Mouse (Mus musculus): ENCODE measurements around the gene Foxp3. TPM values are rescaled to one million over a fixed set of nuclear protein-coding genes. Genes with fewer than 3 reads are reported as not detected.
A peak's percentile ranks its signal among the peaks of the same experiment; 100 is the strongest.

Foxp3 gene
- polyA plus RNA-seq, 1 experiment from 2014 or later = 0.58 TPM

DNA sequence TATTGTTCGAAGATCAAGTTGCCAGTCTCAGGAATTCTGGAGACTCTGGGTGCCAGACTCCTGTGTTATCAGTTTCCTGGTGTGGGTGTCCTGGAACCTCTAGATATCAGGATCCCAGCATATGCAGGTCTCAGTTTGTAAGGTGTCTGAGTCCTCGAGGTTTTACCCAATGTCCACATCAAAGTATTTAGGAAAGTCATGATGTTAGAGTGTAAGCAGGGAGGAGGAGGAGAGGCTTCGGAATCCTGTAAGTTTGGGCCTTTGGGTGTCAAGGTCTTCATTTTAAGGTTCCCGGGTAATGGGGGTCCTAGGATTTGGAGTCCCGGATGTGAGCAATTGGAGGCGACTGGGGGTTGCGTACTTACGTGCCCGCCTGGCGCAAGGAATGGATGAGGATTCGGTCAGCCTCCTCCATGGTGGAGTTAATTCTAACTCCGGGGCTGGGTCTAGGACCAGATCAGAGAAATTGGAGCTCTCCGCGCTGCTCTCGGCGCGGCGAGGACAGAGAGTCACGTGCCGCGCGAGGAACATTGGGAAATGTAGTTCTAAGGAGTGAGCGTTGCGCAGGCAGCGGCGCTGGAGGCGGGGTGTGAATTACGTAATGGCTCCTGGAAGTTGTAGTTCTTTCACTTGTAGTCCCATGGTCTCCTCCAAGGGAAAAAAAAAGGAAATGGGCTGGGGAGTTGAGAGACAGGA is 31.6 kb downstream of the Foxp3 start, which contains the start of gene Ccdc22:
Ccdc22 (minus strand) TSS at position 639 of the 696 bp plus-strand sequence.
- H3K9ac ChIP-seq (replicated peaks; ENCODE audit: low read length) = peak within 1 kb of the TSS; percentile 58
- ATAC-seq (ENCODE audit: low FRiP score, low TSS enrichment) = peak; percentile 85
- peak within 1 kb of the TSS; percentile 60; the same call in 1 of the 2 replicates for H3K27ac ChIP-seq (replicated peaks; ENCODE audit: low read depth, low read length)
- peak; percentile 93 for DNase-seq
- H3K9me3 ChIP-seq (ENCODE audit: control insufficient read depth, low read length) = no peaks in the 10 kb centered on the region
- H3K36me3 ChIP-seq (ENCODE audit: control insufficient read depth, insufficient read depth, low read length) = no peaks in the 10 kb centered on the region
- 22% methylated on average over 28 of the region's 28 CpGs for WGBS
- no peaks in the 10 kb centered on the region for H3K27me3 ChIP-seq (ENCODE audit: control insufficient read depth, insufficient read depth, low read length)
- H3K4me1 ChIP-seq (ENCODE audit: control insufficient read depth, insufficient read depth, low read length) = no peaks in the 10 kb centered on the region
- peak within 1 kb of the TSS; percentile 58 for H3K4me2 ChIP-seq (ENCODE audit: low read length)
- H3K4me3 ChIP-seq (replicated peaks; ENCODE audit: low read depth, low read length) = peak within 1 kb of the TSS; percentile 45

- Histone ChIP-seq H3K4me2 (ENCODE audit: low read length) (no peak overlapping the region), H3K9me3 (ENCODE audit: control insufficient read depth, low read length) (no peaks in the 10 kb centered on the region), H3K4me3 (replicated peaks; ENCODE audit: low read depth, low read length) (peak overlapping the region; percentile 45; the same call in 1 of the 2 replicates), H3K27ac (replicated peaks; ENCODE audit: low read depth, low read length) (no peak overlapping the region), H3K4me1 (ENCODE audit: control insufficient read depth, insufficient read depth, low read length) (no peaks in the 10 kb centered on the region), H3K36me3 (ENCODE audit: control insufficient read depth, insufficient read depth, low read length) (no peaks in the 10 kb centered on the region), H3K9ac (replicated peaks; ENCODE audit: low read length) (no peak overlapping the region), H3K27me3 (ENCODE audit: control insufficient read depth, insufficient read depth, low read length) (no peaks in the 10 kb centered on the region)
- WGBS = 52% methylated on average over 8 of the region's 8 CpGs
- ATAC-seq (ENCODE audit: low FRiP score, low TSS enrichment) (no peak), DNase-seq (no peak)
Observed at GRCm38 (mm10) chrX:7605575-7605941, 32.1 kb downstream of the Foxp3 start.

DNA sequence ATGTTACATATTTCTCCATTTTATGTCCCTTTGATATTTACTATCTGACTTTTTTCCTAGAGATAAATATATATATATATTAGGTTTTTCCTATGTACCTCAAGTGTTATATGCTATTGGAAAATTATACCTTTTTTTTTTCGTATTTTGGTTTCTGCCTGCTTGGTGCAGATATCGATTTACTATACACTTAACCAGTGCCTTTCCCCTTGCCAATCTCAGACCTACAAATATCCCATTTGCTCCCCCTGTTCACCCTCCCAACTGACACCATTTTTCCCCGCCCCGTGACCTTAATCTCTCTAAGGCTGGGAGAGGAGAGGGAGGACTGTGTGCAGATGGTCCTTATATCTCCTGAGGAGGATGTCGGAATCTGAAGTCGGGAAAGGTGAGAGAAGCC is 33.3 kb downstream of the Foxp3 start, which contains the start of gene Cacna1f:
Cacna1f (plus strand) TSS at position 301 of the 400 bp plus-strand sequence.
- no peaks in the 10 kb centered on the region for H3K4me1 ChIP-seq (ENCODE audit: control insufficient read depth, insufficient read depth, low read length)
- 86% methylated on average over 6 of the region's 6 CpGs for WGBS
- no peak within 1 kb of the TSS for H3K4me3 ChIP-seq (replicated peaks; ENCODE audit: low read depth, low read length)
- no peak for ATAC-seq (ENCODE audit: low FRiP score, low TSS enrichment)
- H3K9ac ChIP-seq (replicated peaks; ENCODE audit: low read length) = no peak within 1 kb of the TSS
- no peaks in the 10 kb centered on the region for H3K36me3 ChIP-seq (ENCODE audit: control insufficient read depth, insufficient read depth, low read length)
- H3K27ac ChIP-seq (replicated peaks; ENCODE audit: low read depth, low read length) = no peak within 1 kb of the TSS
- DNase-seq = no peak
- H3K9me3 ChIP-seq (ENCODE audit: control insufficient read depth, low read length) = no peaks in the 10 kb centered on the region
- H3K27me3 ChIP-seq (ENCODE audit: control insufficient read depth, insufficient read depth, low read length) = no peaks in the 10 kb centered on the region
- H3K4me2 ChIP-seq (ENCODE audit: low read length) = no peak within 1 kb of the TSS

DNA sequence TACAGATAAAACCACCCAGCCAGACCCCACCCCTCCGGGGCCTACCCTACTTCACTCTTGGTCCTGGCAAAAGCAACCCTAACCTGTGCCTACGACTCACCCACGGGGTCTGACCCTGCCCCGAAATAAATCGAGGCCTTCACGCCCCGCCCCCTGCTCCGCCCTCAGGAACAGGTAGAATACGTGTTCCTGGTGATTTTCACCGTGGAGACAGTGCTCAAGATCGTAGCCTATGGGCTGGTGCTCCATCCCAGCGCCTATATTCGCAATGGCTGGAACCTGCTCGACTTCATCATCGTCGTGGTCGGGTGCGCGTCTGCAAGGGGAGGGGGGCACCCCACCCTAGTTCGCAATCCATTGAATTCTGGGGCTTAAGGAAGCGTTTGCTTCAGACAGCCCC is 36.6 kb downstream of the Foxp3 start:
- Histone ChIP-seq H3K9ac (replicated peaks; ENCODE audit: low read length) (peak overlapping the region; percentile 61), H3K4me2 (ENCODE audit: low read length) (peak overlapping the region; percentile 62), H3K36me3 (ENCODE audit: control insufficient read depth, insufficient read depth, low read length) (no peaks in the 10 kb centered on the region), H3K4me3 (replicated peaks; ENCODE audit: low read depth, low read length) (peak overlapping the region; percentile 38), H3K4me1 (ENCODE audit: control insufficient read depth, insufficient read depth, low read length) (no peaks in the 10 kb centered on the region), H3K27ac (replicated peaks; ENCODE audit: low read depth, low read length) (no peak overlapping the region), H3K27me3 (ENCODE audit: control insufficient read depth, insufficient read depth, low read length) (no peaks in the 10 kb centered on the region), H3K9me3 (ENCODE audit: control insufficient read depth, low read length) (no peaks in the 10 kb centered on the region)
- ATAC-seq (ENCODE audit: low FRiP score, low TSS enrichment) (no peak), DNase-seq (peak; percentile 32)
- 19% methylated on average over 21 of the region's 21 CpGs for WGBS

- ATAC-seq (ENCODE audit: low FRiP score, low TSS enrichment) (peak; percentile 24), DNase-seq (peak; percentile 55)
- Histone ChIP-seq H3K4me2 (ENCODE audit: low read length) (peak overlapping the region; percentile 62), H3K9me3 (ENCODE audit: control insufficient read depth, low read length) (no peaks in the 10 kb centered on the region), H3K27me3 (ENCODE audit: control insufficient read depth, insufficient read depth, low read length) (no peaks in the 10 kb centered on the region), H3K9ac (replicated peaks; ENCODE audit: low read length) (peak overlapping the region; percentile 61), H3K4me1 (ENCODE audit: control insufficient read depth, insufficient read depth, low read length) (no peaks in the 10 kb centered on the region), H3K36me3 (ENCODE audit: control insufficient read depth, insufficient read depth, low read length) (no peaks in the 10 kb centered on the region), H3K27ac (replicated peaks; ENCODE audit: low read depth, low read length) (no peak overlapping the region), H3K4me3 (replicated peaks; ENCODE audit: low read depth, low read length) (peak overlapping the region; percentile 38)
- 21% methylated on average over 26 of the region's 26 CpGs for WGBS
Observed at GRCm38 (mm10) chrX:7610536-7611258, 37.3 kb downstream of the Foxp3 start.

GRCm38 (mm10) chrX:7617889-7618551 is 44.6 kb downstream of the Foxp3 start:
- H3K9ac ChIP-seq (replicated peaks; ENCODE audit: low read length) = no peak overlapping the region
- WGBS = 81% methylated on average over 12 of the region's 12 CpGs
- H3K27ac ChIP-seq (replicated peaks; ENCODE audit: low read depth, low read length) = no peak overlapping the region
- DNase-seq (no peak), ATAC-seq (ENCODE audit: low FRiP score, low TSS enrichment) (no peak)
- no peak overlapping the region for H3K4me3 ChIP-seq (replicated peaks; ENCODE audit: low read depth, low read length)
- H3K36me3 ChIP-seq (ENCODE audit: control insufficient read depth, insufficient read depth, low read length) = no peaks in the 10 kb centered on the region
- H3K4me1 ChIP-seq (ENCODE audit: control insufficient read depth, insufficient read depth, low read length) = no peaks in the 10 kb centered on the region
- no peaks in the 10 kb centered on the region for H3K27me3 ChIP-seq (ENCODE audit: control insufficient read depth, insufficient read depth, low read length)
- no peaks in the 10 kb centered on the region for H3K9me3 ChIP-seq (ENCODE audit: control insufficient read depth, low read length)
- no peak overlapping the region for H3K4me2 ChIP-seq (ENCODE audit: low read length)

- no peaks in the 10 kb centered on the region for H3K4me1 ChIP-seq (ENCODE audit: control insufficient read depth, insufficient read depth, low read length)
- no peaks in the 10 kb centered on the region for H3K9me3 ChIP-seq (ENCODE audit: control insufficient read depth, low read length)
- no peak overlapping the region for H3K4me3 ChIP-seq (replicated peaks; ENCODE audit: low read depth, low read length)
- DNase-seq (no peak), ATAC-seq (ENCODE audit: low FRiP score, low TSS enrichment) (no peak)
- H3K36me3 ChIP-seq (ENCODE audit: control insufficient read depth, insufficient read depth, low read length) = no peaks in the 10 kb centered on the region
- no peak overlapping the region for H3K27ac ChIP-seq (replicated peaks; ENCODE audit: low read depth, low read length)
- no peak overlapping the region for H3K9ac ChIP-seq (replicated peaks; ENCODE audit: low read length)
- WGBS = 84% methylated on average over 6 of the region's 6 CpGs
- H3K27me3 ChIP-seq (ENCODE audit: control insufficient read depth, insufficient read depth, low read length) = no peaks in the 10 kb centered on the region
- H3K4me2 ChIP-seq (ENCODE audit: low read length) = no peak overlapping the region
Observed at GRCm38 (mm10) chrX:7632560-7632959, 59.1 kb downstream of the Foxp3 start.

DNA sequence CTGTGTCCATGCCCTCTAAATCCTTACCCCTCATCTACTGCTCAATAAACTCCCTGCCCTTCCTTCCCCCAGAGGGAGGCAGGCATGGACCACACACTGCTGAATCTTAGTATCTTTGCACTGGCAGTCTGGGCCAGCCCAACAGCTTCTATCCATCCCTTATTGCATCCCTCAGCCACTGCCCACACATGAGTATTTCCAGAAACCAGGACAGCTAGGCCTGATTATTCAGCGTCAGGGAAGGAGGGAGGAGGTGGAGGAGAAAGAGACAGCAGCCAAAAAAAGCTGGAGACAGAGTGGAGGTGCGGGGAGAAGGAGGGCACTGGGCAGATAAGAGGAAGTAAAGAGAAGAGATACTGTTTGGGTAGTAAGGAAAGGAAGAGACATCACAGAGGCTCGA is 61.7 kb downstream of the Foxp3 start:
- DNase-seq (no peak), ATAC-seq (ENCODE audit: low FRiP score, low TSS enrichment) (no peak)
- Histone ChIP-seq H3K9me3 (ENCODE audit: control insufficient read depth, low read length) (no peaks in the 10 kb centered on the region), H3K9ac (replicated peaks; ENCODE audit: low read length) (no peak overlapping the region), H3K36me3 (ENCODE audit: control insufficient read depth, insufficient read depth, low read length) (no peaks in the 10 kb centered on the region), H3K4me1 (ENCODE audit: control insufficient read depth, insufficient read depth, low read length) (no peaks in the 10 kb centered on the region), H3K4me3 (replicated peaks; ENCODE audit: low read depth, low read length) (no peak overlapping the region), H3K27me3 (ENCODE audit: control insufficient read depth, insufficient read depth, low read length) (no peaks in the 10 kb centered on the region), H3K27ac (replicated peaks; ENCODE audit: low read depth, low read length) (no peak overlapping the region), H3K4me2 (ENCODE audit: low read length) (no peak overlapping the region)
- 78% methylated on average over 3 of the region's 3 CpGs for WGBS
